Mouse (Mus musculus): ENCODE data around the gene Ghrhr.

Ghrhr gene

DNA sequence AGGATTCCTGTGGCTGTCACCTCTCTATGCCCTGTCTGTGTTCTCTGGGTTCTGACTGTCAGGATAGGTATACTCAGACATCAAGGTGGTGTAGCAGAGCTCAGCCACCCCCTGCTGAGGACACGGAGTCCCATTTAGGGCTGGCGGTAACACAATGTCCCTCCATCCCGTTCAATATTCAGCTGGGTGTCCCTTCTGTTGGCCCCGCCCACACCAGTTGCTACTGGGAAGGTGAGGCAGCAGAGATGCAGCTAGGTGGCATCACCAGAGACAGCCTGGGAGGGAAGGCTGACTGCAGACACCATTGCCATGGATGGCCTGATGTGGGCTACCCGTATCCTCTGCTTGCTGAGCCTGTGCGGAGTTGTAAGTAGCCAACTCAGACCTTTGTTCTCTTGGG is at the start of gene Ghrhr:
Gene Ghrhr (plus strand): TSS at position 220 of the 400 bp plus-strand sequence.
- DNase-seq (ENCODE audit: low read depth, low spot score), result no peak

DNA sequence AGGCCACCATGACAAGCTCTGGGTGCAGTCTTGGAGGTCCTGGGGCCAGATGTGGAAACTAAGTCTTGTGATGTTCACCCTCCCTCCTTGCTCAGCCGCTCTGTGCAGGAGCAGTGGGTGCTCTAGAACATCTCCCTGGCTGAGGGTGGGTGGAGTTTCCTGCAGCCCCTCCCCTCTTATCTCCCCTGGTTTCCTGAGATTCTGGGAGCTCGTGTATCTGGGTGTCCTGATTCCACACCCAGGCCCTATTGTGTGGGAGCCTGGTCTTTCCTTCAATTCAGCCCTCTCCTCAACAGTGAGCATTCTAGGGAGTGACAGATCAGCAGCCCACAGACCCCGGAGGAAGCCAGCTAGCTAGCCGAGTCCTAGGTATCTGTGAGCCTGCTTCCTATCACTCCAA is 49.8 kb upstream of the Ghrhr start:
- no peak for DNase-seq (ENCODE audit: low read depth, low spot score)

DNA sequence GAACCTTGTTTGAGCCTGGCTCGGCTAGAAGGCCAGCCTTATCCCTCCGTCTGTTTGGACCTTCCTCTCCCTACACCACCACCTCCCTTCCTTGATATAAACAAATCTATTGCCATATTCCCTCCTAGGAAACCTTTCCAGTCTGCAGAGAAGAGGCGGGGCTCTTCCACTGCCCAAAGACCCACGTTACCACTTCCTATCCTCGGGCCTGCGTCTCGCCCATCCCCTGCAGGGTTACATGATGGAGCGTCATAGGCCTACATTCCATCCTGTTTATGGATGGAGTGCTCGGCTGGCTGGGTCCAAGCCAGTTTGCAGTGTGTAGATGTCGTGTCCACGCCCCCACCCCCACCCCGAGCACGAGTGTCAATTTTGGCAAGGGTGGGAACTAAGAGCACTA is 48.8 kb upstream of the Ghrhr start:
- no peak for DNase-seq (ENCODE audit: low read depth, low spot score)

- no peak for DNase-seq (ENCODE audit: low read depth, low spot score)
These were observed 47.9 kb upstream of the Ghrhr start for GRCm38 (mm10) chr6:55328179-55328578.

- no peak for DNase-seq (ENCODE audit: low read depth, low spot score)
These were observed 44.8 kb upstream of the Ghrhr start for GRCm38 (mm10) chr6:55331315-55331714.

GRCm38 (mm10) chr6:55332100-55332772 is 43.9 kb upstream of the Ghrhr start:
- no peak for DNase-seq (ENCODE audit: low read depth, low spot score)

- no peak for DNase-seq (ENCODE audit: low read depth, low spot score)
These were observed 43.4 kb upstream of the Ghrhr start for GRCm38 (mm10) chr6:55332773-55333109.

DNA sequence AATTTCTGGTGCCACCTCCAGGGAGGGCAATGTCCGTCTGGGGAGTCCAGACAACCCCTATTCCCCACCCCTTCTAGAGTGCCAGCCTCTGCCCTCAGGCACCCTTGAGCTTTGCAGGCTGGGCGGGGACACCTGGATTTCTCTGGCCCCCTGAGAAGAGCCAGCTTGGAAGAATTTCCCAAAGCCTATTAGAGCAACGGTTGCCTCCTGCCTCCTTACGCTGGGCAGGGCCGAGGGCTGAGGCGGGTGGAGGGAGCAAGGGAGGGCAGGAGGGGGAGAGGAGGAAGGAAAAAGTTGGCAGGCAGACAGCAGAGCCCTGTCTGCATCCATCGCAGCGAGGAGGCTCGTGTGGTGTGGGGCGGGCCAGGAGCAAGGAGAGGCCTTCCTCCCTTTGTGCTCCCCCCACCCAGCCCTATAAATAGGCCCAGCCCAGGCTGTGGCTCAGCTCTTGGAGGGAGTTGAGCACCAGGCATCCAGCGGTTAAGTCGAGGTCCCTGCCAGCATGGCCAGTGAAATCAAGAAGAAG is 40.0 kb upstream of the Ghrhr start, which contains the start of gene Aqp1:
Gene Aqp1 (plus strand): TSS at position 444 of the 526 bp plus-strand sequence.
- peak; percentile 8 for DNase-seq (ENCODE audit: low read depth, low spot score)

- DNase-seq (ENCODE audit: low read depth, low spot score), result no peak
These were observed 38.9 kb upstream of the Ghrhr start for GRCm38 (mm10) chr6:55337242-55337641.

DNA sequence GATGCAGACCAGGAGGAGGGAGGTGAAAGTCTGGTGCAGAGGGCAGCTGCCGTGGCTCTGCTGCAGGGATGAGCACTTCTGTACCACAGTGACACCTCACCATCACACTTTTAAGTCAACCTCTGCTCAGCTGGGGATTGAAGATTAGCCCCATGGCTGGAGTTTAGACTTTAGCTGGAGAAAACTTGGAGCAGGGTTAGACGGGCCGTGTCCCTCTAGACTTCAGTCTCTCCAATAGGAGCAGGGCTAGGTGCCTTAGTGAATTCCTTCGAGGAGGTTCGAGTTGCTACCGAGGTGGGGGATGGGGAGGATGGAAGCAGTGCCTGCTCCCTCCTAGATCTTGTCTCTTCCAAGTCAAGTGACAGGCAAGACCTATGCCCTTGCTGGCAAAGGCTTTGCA is 38.0 kb upstream of the Ghrhr start:
- DNase-seq (ENCODE audit: low read depth, low spot score), result no peak

- DNase-seq (ENCODE audit: low read depth, low spot score), result no peak
These were observed 36.9 kb upstream of the Ghrhr start for GRCm38 (mm10) chr6:55338934-55339825.

DNA sequence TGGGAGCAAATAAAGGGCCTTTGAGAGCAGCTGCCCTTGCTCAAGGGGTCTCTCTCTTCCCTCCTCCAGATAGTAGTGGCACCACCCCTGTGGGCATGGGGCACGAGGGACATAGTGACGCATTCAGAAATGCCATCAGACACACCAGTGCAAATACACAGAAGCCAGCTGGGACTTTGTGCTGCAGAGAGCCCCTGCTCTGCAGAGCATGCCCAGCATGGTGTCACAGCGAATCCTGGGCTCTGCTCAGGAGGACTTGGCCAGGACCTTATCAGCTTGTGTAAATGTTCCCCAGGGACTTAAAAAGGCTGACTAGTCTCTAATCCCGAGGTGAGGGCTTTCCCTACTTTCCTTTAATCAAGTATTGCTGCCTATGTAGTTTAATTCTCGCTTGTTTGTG is 34.4 kb upstream of the Ghrhr start:
- no peak for DNase-seq (ENCODE audit: low read depth, low spot score)

DNA sequence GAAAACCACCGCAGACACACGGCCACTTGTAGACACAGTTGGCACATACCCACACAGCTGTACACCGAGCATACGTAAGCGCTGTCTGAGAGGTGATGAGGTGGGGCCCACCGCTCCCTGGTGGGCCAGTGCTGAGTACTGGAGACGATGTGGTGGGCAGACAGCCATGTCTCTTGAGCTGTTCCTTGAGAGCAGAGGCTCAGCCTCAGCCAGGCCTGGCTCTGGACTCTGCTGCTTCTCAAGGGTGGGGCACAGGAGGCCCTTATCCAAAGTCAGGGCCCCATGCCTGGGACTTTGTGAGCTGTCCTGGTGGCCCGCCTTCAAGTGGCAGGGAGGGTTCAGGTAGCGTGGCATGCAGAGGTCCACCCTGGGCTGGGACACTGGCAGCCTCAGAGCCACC is 33.8 kb upstream of the Ghrhr start:
- no peak for DNase-seq (ENCODE audit: low read depth, low spot score)

DNA sequence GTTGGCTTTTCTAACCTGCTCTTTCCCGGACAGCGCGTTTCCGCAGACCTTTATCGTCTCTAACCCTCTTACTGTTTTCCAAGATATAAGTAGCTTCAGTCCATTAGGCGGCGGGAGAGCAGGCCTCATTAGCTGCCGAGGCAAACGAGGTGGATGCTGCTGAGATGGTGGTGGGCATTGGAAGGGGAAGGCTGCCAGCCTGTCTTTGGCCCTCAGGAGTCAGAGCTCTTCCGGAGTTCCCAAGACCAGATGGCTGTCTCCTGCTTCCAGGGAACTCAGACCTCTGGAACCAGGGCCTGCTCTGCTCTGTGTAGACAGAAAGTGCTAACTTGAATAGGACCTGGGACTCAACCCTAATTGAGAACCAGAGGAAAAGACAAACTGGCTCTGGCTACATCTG is 32.6 kb upstream of the Ghrhr start:
- no peak for DNase-seq (ENCODE audit: low read depth, low spot score)

DNA sequence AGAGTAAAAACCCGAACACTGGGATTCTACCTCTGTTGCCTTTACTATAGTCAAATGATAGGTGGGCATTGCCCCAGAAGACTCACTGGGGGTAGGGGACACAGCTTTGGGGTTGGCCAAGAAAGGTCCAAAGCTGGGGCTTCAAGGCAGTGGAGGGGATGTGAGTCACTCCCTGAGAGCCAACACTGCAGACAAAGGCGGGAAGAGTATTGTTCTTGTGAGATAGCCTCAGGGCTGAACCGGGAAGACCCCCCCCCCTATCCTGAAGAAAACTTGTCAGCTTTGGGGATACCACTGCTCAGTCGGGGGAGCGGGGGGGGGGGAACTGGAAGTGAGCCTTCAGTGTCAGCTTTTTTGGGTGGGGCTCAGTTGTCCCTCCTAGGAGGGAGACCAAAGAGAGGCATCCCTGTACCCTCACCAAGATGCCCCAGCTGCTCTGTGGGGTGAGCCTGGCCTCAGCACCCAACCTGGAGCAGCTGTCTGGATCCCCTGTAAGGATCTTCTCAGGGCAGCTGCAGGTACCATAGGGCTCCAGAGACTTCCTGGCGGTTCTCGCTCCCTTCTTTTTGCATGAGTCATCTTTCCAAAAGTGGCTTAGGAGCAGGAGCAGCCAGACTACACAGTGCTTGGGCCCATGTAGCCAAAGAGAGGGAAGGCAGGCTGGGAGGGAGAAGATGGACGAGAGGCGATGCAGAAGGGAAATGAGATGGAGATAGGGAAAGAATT is 31.6 kb upstream of the Ghrhr start:
- no peak for DNase-seq (ENCODE audit: low read depth, low spot score)

GRCm38 (mm10) chr6:55345264-55345663 is 30.8 kb upstream of the Ghrhr start:
- DNase-seq (ENCODE audit: low read depth, low spot score), result no peak

- no peak for DNase-seq (ENCODE audit: low read depth, low spot score)
These were observed 29.6 kb upstream of the Ghrhr start for GRCm38 (mm10) chr6:55346491-55346890.

DNA sequence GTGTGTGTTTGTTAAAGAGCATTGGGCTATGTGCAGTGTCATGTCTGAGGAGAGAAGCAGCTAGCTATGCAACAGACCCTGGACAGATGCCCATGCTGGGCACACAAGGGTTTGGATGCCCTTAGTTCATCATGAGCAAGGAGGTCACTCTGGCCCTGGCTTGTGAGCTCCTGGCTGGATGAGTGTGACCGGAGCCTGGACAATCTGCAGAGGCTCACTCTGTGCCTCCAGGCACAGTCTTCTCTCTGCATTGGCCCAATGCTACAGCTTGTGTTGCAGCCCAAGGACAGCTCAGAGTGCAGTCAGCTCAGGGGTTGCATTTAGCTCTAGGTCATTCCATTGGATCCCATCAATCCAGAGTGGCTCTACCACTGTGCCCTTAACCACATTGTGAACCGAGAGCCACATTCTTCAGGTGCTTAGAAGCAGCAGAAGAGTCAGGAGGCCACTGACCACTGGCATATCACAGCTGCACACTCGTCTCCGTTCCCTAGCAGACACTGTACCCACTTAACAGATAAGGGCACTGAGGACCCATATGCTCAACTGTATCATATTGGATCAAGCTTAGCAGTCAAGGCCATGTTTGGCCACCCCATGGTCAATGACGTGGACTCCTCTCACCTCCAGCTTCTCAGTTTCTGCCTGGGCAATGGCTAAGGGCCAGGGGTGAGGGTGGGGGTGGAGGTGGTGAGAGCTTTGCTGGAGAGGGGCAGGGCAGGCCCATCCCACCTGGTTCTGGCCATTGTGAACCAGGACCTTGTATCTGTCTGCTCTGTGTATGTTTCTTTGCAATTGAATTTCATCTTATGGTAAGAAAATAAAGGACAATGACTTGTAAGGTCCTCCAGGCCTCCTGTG is 28.2 kb upstream of the Ghrhr start:
- no peak for DNase-seq (ENCODE audit: low read depth, low spot score)

- DNase-seq (ENCODE audit: low read depth, low spot score), result no peak
These were observed 26.9 kb upstream of the Ghrhr start for GRCm38 (mm10) chr6:55349231-55349630.

DNA sequence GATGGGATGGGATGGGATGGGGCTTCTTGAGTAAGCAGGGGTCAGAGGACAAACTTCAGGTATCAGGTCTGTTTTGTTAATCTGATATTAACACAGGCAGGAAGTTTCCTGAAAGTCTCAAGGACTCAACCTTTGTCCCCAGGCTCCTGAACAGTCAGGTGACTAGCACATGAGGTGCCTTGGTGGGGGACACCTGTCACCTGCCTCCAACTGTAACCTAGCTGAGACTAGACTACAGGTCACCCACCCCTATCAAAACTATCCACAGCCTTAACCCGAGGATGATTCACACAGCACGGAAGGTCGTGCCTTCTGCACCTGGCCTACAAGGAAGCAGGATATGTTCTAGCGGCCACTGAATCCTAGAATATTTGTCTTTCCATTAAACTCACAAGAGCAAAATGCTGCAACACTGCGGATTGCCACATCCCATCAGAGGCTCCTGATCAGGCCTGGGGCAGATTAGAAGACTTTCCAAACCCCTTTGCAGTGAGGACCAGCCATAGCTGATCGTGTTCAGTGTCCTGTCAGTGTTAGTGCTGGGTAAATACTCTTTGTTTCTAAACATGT is 25.6 kb upstream of the Ghrhr start:
- no peak for DNase-seq (ENCODE audit: low read depth, low spot score)

DNA sequence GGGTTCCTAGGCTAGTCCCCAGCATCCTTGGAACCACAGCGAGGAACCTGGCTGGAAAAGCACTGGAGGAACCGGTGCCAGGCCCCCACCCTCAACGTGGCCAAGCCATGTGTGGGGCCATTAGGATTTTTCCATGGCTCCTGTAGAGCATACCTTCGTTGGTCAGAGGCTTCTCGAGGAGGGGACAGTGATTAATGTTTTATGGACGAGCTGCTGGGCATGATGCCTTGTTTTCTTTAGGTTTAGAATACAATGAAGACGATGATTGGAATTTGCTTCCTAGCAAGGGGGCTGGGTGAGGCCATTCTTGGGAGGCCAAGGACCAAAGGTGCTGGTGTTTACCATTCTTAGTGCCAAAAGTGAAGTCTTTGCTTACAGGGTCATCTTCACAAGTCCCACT is 24.4 kb upstream of the Ghrhr start:
- DNase-seq (ENCODE audit: low read depth, low spot score), result no peak
